Mouse (Mus musculus) spleen, postnatal 14 days (tissue): Measurements from ENCODE around the gene Sec61a2.
A peak's percentile ranks its signal among the peaks of the same experiment; 100 is the strongest.

Source experiments
- DNase-seq, 2 experiments: peaks; one replicate each; pipeline ENCODE4 v3.0.0; 2021 to 2022; ENCODE audit warnings: low spot score in 2 of 2

Sec61a2 gene

DNA sequence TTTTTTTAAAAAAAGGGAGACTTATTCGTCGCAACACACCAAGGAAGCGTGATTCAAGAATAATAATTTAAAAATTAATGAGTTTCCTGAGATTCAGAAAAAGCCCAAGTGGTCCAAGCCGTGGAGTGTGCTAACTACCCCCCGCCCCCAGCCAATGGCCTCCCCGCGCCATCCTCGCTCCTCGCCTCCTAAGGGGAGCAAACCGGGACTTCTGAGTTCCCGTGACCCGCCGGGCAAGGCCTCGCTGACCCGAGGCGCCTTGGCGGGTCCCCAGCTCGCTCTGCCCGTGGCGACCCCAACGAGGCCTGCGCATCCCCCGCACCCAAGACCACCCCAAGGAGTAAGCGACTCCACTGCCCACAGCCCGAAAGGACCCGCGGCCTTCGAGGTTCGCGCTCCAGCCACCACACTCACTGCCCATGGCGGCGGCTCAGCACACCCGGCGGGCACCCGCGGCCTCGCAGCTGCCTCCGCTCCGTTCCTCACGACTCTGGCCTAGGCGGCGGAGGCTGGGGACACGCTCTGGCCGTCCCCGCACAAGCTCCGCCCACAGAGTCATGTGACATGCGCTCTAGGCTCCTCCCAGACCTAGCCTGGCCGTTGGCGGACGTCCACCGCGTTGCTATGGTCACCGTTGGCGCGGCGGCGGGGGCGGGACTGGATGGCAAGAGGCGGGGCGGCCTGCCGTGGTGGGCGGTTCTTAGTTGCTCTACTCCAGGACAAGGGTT is at the start of gene Sec61a2:
Sec61a2 (minus strand) TSS at position 590 of the 728 bp plus-strand sequence.
- DNase-seq = peak; percentile 99 to 100

DNA sequence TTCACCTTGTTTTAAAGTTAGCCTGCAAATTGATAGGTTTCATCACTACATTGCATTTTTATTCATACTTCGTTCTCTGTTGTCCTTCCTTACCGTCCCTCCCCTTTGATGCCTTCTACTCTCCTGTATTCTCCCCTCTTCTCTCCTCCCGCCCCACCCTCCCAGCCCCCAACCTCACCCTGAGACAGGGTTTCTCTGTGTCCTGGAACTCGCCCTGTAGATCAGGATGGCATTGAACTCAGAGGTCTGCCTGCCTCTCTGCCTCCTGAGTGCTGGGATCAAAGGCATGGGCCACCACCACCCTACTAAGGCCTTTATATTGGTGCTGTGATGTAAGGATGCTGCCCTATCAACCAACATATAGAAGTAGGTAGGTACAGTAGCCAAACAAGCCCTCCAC is 47.8 kb upstream of the Sec61a2 start:
- no peak for DNase-seq

DNA sequence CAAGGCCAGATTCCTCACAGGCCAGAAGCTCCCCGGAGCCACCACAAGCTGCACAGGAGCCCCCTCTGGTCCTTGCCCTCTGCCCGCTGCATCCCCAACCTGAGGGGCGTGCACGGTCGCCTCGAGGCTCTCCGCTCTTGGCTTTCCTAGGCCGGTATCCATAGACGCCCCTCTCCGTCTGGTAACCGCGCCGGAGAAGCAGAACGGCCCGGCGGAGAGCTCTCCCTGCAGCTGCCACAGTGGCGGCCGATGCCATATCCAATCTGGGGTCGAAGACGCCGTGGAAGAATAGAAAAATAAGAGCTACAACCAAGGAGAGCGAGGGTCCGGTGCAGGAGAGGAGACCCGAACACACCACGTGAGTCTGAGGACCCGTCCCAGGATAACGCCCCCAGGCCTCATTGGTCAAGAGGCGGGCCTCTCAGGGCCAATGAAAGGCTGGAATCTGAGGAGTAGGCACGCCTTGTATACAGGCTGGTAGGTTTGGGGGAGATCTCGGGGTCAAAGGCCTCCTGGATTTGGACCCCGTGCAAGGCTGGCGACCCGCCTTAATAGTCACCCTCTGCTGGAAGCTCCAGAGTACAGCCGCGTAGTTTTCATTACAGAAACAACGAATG is 47.3 kb upstream of the Sec61a2 start, which contains the start of gene Dhtkd1:
Dhtkd1 (minus strand) TSS at position 377 of the 617 bp plus-strand sequence.
- DNase-seq = peak in 1 of 2 experiments; percentile 31

DNA sequence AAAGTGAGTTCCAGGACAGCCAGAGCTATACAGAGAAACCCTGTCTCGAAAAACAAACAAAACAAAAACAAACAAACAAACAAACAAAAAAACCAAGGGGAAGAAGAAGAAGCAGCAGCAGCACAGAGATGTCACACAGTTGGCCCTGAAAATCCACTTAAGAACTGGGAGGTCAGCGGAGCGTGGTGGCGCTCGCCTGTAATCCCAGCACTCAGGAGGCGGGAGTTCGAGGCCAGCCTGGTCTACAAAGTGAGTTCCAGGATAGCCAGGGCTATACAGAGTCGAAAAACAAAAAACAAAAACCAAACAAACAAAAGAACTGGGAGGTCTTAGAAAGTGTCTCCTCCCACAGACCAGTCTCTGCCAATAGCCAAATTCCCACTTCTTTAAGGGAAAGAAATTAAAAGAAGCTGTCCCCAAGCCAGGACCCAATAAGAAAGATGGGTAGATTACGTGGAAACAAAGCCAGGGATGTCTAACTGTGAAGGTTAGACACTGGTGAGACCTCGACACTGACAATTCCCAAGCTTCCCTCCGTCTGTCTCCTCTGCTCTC is 46.7 kb upstream of the Sec61a2 start:
- DNase-seq = no peak

DNA sequence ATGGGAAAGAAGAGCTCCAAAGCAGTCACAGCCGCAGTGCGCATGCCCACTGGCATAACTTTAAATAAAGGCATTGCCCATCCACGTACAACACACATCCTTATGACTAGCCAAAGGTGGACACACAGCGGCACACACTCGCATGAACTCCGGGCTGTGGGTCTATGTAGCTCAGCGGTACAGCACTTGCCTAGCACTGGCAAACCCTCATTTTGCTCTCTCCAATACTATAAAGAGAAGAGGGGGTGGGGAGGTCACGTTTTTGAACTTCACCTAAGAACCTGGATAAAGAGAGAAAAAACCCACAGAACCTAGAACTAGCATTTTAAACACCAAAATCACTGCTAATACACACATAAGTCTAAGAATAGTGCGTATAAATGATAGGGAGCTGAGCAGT is 45.7 kb upstream of the Sec61a2 start:
- DNase-seq = no peak

DNA sequence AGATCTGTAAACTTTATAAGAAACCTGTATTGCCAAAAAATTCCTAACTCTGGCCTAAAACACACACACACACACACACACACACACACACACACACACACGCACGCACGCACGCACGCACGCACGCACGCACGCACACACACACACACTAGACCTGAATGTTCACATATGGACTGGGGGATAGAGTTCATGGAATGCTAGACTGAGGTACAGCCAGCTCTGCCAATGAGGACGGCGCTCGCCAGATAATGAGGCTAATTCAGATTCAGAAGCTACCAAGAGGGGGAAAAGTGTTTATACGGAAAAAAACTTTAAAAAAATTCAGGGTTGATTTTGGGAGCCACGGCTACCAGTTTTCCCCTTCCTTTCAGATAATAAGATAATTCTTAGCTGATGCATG is 44.7 kb upstream of the Sec61a2 start:
- DNase-seq = no peak

DNA sequence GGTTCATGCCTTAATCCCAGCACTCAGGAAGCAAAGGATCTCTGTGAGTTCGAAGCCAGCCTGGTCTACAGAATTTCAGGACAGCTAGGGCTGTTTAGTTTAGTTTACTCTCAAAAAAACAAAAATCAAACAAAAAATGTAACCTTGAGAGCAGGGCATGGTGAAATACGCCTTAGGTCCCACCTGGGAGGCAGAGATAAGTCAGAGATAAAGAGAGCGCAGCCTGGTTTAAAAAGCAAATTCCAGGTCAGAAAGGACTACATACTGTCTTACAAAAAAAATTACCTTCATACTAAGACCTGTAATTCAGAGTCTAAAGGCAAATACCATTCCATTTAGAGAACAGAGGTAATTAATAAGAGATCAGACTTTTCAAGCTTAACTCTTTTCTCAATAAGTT is 44.1 kb upstream of the Sec61a2 start:
- DNase-seq = no peak

DNA sequence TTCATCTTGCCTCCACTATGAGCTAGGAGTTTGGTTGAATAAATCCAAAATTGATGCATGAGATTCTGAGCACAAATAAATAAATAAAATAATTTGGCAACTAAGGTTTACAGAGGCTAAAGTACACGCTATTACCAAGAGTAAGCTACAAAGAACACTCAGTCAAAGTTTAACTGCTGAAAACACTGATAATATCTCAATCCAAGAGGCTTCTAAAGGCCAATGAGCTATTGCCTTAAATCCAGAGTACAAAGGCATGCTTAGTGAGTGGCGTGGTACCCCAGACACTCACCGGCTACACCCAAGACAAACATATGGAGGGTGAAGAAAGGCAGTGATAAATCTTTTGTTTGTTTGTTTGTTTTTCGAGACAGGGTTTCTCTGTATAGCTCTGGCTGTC is 41.3 kb upstream of the Sec61a2 start:
- no peak for DNase-seq

DNA sequence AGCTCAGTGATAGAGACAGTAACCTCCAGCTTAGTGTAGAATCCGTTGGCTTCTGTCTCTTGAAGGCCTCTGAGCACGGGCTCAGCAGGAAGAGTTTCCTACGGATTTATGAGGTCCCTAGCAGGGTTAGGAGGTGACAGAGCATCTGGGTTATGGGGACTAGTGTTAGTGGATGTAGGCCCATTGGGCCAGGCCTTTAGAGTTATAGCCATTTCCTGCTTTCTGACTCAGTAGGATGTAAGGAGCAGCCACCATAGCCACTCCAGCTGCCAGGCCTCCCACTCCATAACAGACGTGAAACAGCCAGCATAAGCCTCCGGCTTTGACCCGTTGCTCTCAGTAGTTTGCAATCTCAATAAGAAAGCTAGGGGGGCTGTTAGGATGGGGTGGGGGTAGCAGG is 40.8 kb upstream of the Sec61a2 start:
- no peak for DNase-seq

DNA sequence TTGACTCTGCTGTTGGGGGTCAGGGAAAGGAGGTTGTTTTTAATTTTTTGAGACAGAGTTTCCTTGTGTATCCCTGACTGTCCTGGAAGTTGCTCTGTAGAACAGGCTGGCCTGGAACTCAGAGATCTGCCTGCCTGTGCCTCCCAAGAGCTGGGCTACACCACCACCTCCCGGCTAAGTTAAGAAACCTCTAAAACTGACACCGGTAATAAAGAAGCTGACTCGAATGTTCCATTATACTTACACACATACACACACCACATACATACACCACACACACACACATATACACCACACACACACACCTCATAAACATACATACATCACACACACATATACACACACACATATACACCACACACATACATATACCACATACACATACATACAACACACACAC is 39.7 kb upstream of the Sec61a2 start:
- DNase-seq = no peak

DNA sequence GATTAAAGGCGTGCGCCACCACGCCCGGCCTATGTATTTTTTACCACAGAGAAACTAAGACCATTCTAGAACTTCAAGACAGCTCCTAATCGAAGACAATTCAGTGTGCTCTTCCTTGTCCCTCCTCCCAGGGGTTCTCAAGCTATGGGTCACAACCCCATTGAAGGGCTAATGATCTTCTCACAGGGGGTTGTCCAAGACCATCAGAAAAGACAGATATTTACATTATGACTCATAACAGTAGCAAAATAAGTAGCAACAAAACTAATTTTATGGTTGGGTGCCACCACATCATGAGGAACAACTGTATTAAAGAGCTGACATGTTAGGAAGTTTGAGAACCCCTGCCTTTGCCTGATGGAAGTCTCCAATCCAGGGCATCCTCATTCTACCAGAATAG is 36.7 kb upstream of the Sec61a2 start:
- no peak for DNase-seq

DNA sequence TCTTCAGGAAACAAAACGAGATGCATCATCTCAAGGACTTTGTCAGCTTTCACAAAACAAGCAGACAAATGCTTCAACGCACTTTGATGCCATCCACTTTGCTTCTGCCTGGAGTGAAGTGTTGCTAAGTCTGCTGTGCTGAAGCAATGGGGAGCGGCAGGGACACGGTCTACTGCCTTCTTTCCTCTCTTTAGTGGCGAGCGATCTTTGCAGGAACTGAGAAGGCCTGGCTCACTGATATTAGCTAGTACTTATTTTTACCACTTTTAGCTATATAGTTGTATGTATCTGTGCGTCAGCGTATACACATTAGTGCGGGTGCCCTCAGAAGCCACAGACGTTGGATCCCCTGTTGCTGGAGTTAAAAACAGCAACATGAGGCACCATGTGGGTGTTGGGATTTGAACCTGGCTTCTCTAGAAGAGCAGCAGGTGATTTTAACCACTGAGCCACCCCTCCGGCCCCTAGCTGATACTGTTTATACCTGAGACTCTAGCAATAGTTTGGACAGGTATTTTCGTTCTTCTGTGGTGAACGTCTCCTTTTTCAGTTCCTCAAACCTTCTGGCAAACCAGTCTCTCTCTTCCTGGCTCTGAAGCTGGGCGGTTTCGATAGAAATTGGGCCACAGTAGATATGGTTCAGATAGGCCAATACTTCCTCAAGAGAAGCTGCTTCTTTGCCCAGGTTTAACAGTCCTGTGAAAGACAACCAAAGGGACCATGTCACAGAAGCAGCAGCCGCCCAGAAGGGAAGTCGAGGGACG is 35.2 kb upstream of the Sec61a2 start:
- DNase-seq = peak in 1 of 2 experiments; percentile 12

DNA sequence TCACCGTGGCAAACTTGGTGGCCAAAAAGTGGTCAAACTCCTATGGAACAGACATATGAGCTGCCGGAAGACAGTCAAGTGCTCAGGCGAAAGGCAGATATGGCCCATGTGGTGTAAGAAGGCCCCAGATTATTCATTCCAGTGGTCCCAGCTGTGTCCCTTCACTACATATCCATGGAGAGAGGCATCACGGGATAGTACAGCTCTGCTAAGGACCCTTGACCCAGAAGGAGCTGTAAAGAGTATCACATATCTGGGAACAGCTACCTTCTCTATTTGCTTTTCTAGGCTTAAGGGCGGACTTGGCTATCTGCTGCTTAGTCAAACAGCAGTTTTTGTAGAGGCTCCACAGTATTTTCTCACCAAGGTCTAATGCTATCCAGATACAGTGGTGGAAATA is 34.6 kb upstream of the Sec61a2 start:
- DNase-seq = no peak

DNA sequence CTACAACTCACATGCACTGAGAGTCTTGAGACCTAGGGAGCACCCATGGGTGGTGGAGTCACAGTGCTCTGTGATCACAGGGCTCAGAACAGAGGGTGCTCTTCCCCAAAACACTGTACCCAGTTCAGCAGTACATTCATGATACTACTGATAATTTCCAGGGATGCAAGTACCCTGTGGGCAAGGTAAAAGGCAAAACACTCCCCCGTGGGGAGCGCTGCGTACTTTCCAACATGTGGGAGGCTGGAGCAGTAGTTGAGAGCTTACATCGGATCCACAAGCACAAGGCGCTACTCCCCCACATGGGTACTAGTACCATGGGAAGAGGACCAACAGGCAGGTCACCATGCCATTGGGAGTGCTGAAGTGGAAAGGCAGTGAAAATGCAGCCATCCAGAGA is 32.2 kb upstream of the Sec61a2 start:
- DNase-seq = no peak

DNA sequence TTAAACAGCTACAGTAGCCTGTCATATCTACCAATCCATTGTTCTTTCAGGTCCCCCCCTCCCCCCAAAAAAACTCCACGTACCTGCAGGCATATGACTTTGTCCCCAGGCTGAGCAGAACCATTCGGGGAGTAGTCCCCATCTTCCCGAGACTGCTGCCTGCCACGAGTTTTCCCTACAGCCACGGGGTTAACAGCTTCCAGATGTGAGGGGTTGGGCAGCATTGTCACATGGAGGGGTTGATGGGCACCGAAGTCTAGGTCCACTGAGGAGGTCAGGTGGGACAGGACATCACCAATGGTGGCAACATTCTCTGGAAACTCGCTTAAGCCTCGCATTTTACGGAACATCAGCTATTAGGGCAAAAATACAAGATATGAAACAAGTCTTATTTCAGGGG is 28.6 kb upstream of the Sec61a2 start:
- DNase-seq = no peak

DNA sequence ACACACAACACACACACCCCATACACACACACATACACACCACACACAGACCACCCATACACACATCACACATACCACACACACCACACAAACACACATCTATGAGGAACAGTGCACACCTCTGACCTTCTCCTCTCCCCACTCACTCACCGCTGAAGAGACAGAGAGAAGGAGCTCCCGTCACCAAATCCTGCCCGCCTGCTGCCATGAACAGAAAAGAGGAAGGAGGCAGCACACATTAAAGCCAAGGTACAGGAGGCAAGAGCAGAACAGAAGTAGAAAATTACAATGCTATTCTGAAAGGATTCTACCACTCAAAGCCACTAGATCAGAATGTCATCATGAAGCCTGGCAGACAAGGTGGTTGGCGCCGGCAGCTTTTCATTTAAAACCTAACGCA is 27.6 kb upstream of the Sec61a2 start:
- DNase-seq = no peak

DNA sequence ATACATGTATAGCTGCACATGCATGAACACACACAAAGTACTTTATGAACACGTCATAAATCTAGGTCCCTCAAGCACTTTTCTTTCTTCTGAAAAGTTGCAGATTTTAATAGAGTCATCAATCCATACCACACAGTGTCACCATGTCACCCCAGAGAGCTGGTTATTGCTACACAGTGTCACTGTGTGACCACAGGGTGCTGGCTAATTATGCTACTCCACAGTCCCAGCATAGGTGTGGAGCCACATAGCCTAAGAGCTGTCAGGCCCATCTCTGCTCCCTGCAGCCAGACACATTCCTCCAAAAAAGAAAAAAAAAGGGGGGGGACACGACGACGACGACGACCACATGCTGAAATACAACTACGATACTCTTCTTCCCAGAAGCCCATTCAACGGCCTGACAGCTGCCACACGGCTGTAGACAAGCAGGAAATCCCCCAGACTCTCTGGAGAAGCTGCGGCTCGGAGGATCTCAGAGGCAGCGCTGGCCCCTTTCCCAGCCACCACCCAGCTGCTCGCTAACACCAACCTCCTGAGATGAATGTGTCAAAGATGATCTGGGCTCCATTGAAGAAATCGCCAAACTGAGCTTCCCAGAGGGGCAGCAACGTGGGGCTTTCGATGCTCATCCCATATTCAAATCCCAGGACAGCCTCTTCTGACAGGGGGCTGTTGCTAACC is 16.2 kb upstream of the Sec61a2 start:
- no peak for DNase-seq

DNA sequence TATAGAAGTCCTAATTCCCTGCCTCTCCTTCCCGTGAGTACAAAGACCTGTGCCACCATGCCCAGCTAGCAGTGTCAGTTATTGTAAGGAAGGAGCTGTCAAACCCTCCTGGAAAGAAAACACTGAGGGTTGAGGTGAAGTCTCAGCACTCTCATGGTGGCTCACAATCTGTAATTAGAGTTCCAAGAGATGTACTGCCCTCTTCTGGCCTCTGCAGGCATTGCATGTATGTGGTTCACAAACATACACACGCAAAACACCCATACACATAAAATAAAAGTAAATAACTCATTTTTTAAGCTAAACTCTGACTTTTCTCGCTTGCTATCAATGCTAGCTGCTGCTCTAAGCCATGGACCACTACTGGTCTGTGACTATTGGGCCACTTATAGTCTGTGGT is 11.4 kb upstream of the Sec61a2 start:
- peak; percentile 21 to 54 for DNase-seq

DNA sequence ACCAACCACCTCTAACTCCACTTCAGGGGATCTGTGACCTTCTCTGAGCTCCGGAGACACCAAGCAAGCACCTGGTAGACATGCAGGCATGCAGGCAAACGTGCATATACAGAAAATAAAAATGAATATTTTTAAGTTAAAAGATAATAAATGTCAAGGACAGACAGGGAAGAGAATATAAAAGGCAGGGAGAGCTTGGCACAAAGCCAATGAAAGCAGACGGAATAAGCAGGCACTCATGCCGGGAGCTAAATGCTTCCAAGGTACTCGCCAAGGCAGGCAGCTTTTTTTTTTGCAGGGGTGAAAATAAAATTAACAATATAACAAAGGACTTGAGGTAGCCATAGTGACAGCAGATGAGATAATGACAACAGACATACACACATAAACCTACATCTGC is 10.9 kb upstream of the Sec61a2 start:
- no peak for DNase-seq

DNA sequence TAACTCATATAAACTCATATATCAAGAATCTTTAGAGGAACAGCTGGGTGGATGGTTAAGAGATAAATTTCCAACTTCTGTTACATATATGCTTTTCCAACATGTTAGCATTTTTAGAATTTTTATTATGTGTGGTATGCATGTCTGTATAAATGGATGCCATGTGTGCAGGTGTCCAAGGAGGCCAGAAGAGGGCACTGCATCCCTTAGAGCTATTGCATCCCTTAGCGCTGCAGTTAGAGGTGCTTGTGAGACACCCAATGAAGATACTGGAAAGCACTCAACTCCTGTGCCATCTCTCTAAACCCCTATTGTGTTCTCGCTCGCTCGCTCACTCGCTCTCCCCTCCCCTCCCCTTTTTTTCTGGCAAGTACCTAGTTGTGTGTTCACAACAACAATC is 4.9 kb upstream of the Sec61a2 start:
- DNase-seq = peak in 1 of 2 experiments; percentile 18

DNA sequence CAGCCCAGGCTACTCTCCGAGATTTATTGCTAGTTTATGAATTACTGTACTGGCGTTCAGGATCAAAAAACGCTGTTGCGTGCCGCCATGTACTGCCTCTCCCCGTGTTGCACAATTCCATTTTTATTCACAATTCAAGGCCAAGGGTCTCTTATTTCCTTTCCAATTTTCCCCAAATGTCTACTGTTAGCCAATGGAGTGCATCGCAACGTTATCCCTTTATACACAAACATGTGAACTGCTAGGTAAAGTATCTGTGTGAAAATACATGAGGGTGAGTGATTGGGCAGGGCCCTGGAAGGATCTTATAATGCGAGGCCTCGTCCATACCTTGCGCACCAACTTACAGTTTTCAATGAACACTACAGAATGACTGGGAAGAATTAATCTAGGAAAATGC is 936 bp downstream of the Sec61a2 start:
- no peak for DNase-seq

DNA sequence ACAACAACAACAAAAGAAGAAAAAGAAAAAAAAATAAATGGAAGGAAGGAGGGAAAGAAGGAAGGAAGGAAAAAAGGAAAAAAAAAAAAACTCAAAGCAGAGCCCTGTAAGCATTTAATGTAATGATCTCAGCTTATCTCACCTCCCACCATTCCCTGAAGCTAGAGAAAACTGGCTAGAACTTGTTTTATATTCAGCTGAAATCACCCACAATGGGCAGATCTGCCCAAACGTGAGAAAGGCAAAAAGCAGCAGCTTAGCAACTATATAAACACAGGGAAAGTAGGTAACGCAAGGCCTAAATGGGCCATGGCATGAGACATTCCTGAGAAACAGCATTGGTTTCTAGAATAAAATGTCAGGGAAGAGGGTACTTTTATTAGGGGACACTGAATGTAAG is 5.8 kb downstream of the Sec61a2 start:
- no peak for DNase-seq
